Mouse (Mus musculus) intestine, postnatal 0 days (tissue): ENCODE data around the gene Nop9. TPM values are rescaled to one million over a fixed set of nuclear protein-coding genes. Genes with fewer than 3 reads are reported as not detected.

Experiments used
- ATAC-seq: fragments of 200-750 bp; cut with Nextera tagmentation; 2 replicates; pipeline ENCODE4 v1.8.0; 2017; ENCODE audit warnings: mild to moderate bottlenecking, moderate TSS enrichment, moderate library complexity
- H3K27ac ChIP-seq: fragments of 300-500 bp; sonication (generic); 2 replicates; pipeline ENCODE4 v1.5.1; 2014; ENCODE audit warnings: mild to moderate bottlenecking, low read depth, low read length, moderate library complexity
- H3K27me3 ChIP-seq: fragments of 300-500 bp; sonication (generic); replicated peaks from 2 replicates; pipeline ENCODE4 v1.6.1; 2014; ENCODE audit warnings: low read length, mixed read lengths; ENCODE audit not compliant: control insufficient read depth, insufficient read depth
- H3K36me3 ChIP-seq: fragments of 300-500 bp; sonication (generic); 2 replicates; pipeline ENCODE4 v1.6.1; 2014; ENCODE audit warnings: mild to moderate bottlenecking, moderate library complexity; ENCODE audit not compliant: control insufficient read depth, insufficient read depth
- H3K4me1 ChIP-seq: fragments of 300-500 bp; sonication (generic); replicated peaks from 2 replicates; pipeline ENCODE4 v1.6.1; 2014; ENCODE audit warnings: antibody characterized with exemption, low read length, mixed read lengths; ENCODE audit not compliant: control insufficient read depth, insufficient read depth
- H3K4me2 ChIP-seq: fragments of 300-500 bp; sonication (generic); replicated peaks from 2 replicates; pipeline ENCODE4 v1.6.1; 2014; ENCODE audit warnings: low read depth, mild to moderate bottlenecking, moderate library complexity
- H3K4me3 ChIP-seq: fragments of 300-500 bp; sonication (generic); 2 replicates; pipeline ENCODE4 v1.5.1; 2014; ENCODE audit warnings: low read depth, low read length
- H3K9ac ChIP-seq: fragments of 300-500 bp; sonication (generic); 2 replicates; pipeline ENCODE4 v1.6.1; 2014; ENCODE audit warnings: mild to moderate bottlenecking, low read depth, low read length
- H3K9me3 ChIP-seq: fragments of 300-500 bp; sonication (generic); 2 replicates; pipeline ENCODE4 v1.6.1; 2016; ENCODE audit warnings: mixed run types; ENCODE audit not compliant: control insufficient read depth
- CTCF ChIP-seq: sonication (generic); IDR thresholded peaks from 2 replicates; pipeline ENCODE4 v1.5.1; 2016; ENCODE audit warnings: low read depth, mild to moderate bottlenecking, control low read depth, antibody characterized with exemption, moderate library complexity
- WGBS: fragments of 180-500 bp; shearing (Covaris S2); extraction: QIAGEN DNeasy Blood & Tissue Kit; methylation state at CpG from one replicate; pipeline ENCODE4 v1.1.7; 2014; 5-methylcytosine and 5-hydroxymethylcytosine counted together
- polyA plus RNA-seq: library from polyadenylated mRNA; unstranded; fragments of >200 nt; fragmentation: Nextera tagmentation; extraction: Ambion mirVana; gene quantifications from 2 replicates; pipeline ENCODE4 v1.2.1, GENCODE M21; 2015

The Nop9 gene
- polyA plus RNA-seq: 14.4 and 14.9 TPM in 2 replicates

- H3K9ac ChIP-seq: peak within 1 kb of the TSS; percentile 81
- H3K4me1 ChIP-seq: peaks cover 7% of the 10 kb centered on the region
- H3K27ac ChIP-seq: peak within 1 kb of the TSS; percentile 91
- peak within 1 kb of the TSS; percentile 92 for H3K4me2 ChIP-seq
- TF ChIP-seq CTCF: no peak
- WGBS: 1% methylated on average over 47 of the region's 48 CpGs
- H3K9me3 ChIP-seq: no peaks in the 10 kb centered on the region
- H3K27me3 ChIP-seq: no peaks in the 10 kb centered on the region
- H3K4me3 ChIP-seq: peak within 1 kb of the TSS; percentile 94
- peak; percentile 88 for ATAC-seq
- peaks cover 39% of the 10 kb centered on the region for H3K36me3 ChIP-seq
Observed at GRCm38 (mm10) chr14:55745180-55745860, at the start of gene Nop9, which contains the start of gene Dhrs1. Nop9 (plus strand) TSS chr14:55745693. Dhrs1 (minus strand) TSS chr14:55745690.

DNA sequence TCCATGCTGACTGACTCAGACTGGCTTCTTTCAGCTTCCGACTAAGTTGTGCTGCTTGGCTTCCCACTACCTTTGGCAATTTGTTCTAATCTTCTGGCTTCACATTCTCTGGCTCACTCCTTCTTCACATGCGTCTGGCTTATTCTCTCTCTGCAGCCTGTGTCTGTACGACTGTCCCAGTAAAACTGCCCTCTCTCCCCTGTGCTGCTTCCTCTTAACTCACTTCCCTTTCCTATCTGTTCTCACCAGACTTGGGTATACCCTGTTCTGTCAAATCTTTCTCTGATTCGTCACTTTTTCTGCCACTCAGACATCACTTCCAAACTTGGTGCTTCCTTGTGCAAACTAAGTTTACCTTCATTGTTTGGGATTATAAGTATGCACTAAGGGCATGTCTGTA is 48.3 kb upstream of the Nop9 start:
- no peak overlapping the region for H3K27ac ChIP-seq
- H3K4me3 ChIP-seq: no peak overlapping the region
- H3K4me2 ChIP-seq: no peak overlapping the region
- no peak for ATAC-seq
- no peaks in the 10 kb centered on the region for H3K27me3 ChIP-seq
- no peak for TF ChIP-seq CTCF
- H3K36me3 ChIP-seq: no peaks in the 10 kb centered on the region
- 77% methylated on average over 4 of the region's 4 CpGs for WGBS
- H3K4me1 ChIP-seq: no peaks in the 10 kb centered on the region
- no peaks in the 10 kb centered on the region for H3K9me3 ChIP-seq
- no peak overlapping the region for H3K9ac ChIP-seq

GRCm38 (mm10) chr14:55701131-55701530 is 44.4 kb upstream of the Nop9 start:
- Histone ChIP-seq H3K4me2 (no peak overlapping the region), H3K4me3 (no peak overlapping the region), H3K27me3 (no peaks in the 10 kb centered on the region), H3K9me3 (no peaks in the 10 kb centered on the region), H3K9ac (no peak overlapping the region), H3K4me1 (no peaks in the 10 kb centered on the region), H3K27ac (no peak overlapping the region), H3K36me3 (no peaks in the 10 kb centered on the region)
- 68% methylated on average over 9 of the region's 9 CpGs for WGBS
- no peak for ATAC-seq
- no peak for TF ChIP-seq CTCF

DNA sequence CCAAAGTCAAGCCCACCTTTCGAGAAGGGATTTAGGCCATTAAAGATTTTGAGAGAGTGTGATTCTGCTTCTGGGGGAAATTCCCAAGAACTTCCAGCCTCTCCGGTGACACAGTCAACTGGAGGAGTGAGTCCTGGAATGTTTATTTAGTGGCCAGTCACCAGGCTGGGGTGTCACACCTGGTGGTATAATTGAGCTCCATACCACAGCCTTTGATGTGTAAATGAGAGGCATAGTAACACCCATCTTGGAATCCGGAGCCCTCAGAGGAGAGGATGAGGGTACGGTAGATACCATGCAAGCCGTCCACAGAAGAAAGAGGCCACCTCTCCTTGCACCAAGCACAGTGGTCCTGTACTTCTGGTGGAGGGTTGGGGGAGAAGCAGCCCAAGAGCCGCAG is 42.7 kb upstream of the Nop9 start:
- no peak overlapping the region for H3K9ac ChIP-seq
- no peak overlapping the region for H3K4me3 ChIP-seq
- no peaks in the 10 kb centered on the region for H3K27me3 ChIP-seq
- no peak for ATAC-seq
- no peaks in the 10 kb centered on the region for H3K4me1 ChIP-seq
- WGBS: 52% methylated on average over 6 of the region's 6 CpGs
- no peak overlapping the region for H3K27ac ChIP-seq
- H3K9me3 ChIP-seq: no peaks in the 10 kb centered on the region
- no peak for TF ChIP-seq CTCF
- H3K4me2 ChIP-seq: no peak overlapping the region
- H3K36me3 ChIP-seq: no peaks in the 10 kb centered on the region

- no peak for ATAC-seq
- H3K27me3 ChIP-seq: no peaks in the 10 kb centered on the region
- H3K4me3 ChIP-seq: no peak overlapping the region
- no peak for TF ChIP-seq CTCF
- 72% methylated on average over 8 of the region's 8 CpGs for WGBS
- H3K4me1 ChIP-seq: no peaks in the 10 kb centered on the region
- H3K9ac ChIP-seq: no peak overlapping the region
- no peaks in the 10 kb centered on the region for H3K36me3 ChIP-seq
- H3K4me2 ChIP-seq: no peak overlapping the region
- H3K27ac ChIP-seq: no peak overlapping the region
- H3K9me3 ChIP-seq: no peaks in the 10 kb centered on the region
Observed at GRCm38 (mm10) chr14:55706051-55706600, 39.4 kb upstream of the Nop9 start.

DNA sequence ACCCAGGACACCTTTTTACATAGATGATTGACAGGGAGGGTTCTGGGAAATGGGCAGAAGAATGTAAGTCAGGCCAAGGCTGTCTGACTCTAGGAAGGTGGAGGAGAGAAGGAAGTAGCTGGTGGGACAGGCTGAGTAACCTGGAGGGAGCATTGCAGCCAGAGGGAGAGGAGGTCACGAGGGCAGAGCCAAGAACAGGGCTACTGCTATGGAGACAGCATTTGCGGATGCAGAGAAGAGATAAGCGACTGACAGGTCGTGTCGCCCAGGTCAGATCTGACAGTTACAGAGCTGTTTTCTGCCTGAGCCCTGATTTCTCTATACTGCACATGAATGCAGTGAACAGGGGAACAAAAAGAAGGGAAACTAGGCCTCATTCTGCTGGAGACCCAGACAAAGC is 38.1 kb upstream of the Nop9 start:
- no peaks in the 10 kb centered on the region for H3K4me1 ChIP-seq
- H3K4me2 ChIP-seq: no peak overlapping the region
- no peak overlapping the region for H3K4me3 ChIP-seq
- no peak for ATAC-seq
- no peaks in the 10 kb centered on the region for H3K27me3 ChIP-seq
- H3K36me3 ChIP-seq: no peaks in the 10 kb centered on the region
- WGBS: 69% methylated on average over 5 of the region's 5 CpGs
- H3K9me3 ChIP-seq: no peaks in the 10 kb centered on the region
- H3K9ac ChIP-seq: no peak overlapping the region
- no peak overlapping the region for H3K27ac ChIP-seq
- no peak for TF ChIP-seq CTCF
